Mouse (Mus musculus): ENCODE data around the gene Pttg1. TPM values are rescaled to one million over a fixed set of nuclear protein-coding genes. Genes with fewer than 3 reads are reported as not detected.

The Pttg1 gene
- total RNA-seq (2021), result 10 to 100 TPM; 26.5 to 30.2 TPM
- long read RNA-seq, experiment 1, transcript Pttg1-206 (5 exons, 948 nt), result major isoform, 35 of 47 reads
- long read RNA-seq, experiment 1, partial matches to known transcripts, result 0 of 47 reads
- long read RNA-seq, experiment 1, other reads (novel, unspliced or antisense), result 1 of 47 reads
- long read RNA-seq, experiment 2, transcript Pttg1-206 (5 exons, 948 nt), result major isoform, 30 of 41 reads
- long read RNA-seq, experiment 2, transcript Pttg1-202 (6 exons, 741 nt), result minor isoform, 6 of 41 reads
- long read RNA-seq, experiment 2, partial matches to known transcripts, result 0 of 41 reads
- long read RNA-seq, experiment 2, other reads (novel, unspliced or antisense), result 1 of 41 reads

DNA sequence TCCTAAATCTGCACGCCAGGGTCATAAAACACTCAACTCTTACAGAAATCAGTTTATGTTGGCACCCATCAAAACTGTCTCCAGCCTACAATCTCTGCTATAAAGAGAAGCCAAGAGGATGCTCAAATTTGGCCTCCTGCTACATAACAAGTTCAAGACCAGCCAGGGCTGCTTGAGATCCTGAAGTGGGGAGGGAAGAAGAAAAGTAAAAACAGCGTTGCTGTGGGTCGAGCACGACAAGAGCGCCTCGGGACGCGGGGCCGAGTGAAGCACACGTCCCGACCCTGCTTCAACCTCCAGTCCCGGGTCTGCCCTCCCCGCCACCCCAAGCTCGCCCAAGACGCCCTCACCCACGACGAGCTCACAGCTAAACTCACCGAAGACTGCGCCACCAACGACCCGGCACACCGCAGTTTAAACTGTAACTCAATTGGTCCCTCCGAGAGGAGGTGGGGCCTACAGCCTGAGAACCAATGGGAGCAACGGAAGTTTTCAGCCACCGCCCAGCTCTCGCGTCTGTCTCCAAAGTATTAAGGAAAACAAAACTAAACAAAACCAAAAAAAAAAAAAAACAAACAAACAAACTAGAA lies at the start of gene Pttg1:
TSS of gene Pttg1 (minus strand) at position 428 of the 590 bp plus-strand sequence.
- DNase-seq, result peak; percentile 76
- intact Hi-C loops (cut with DNase I; ENCODE audit: low total_unique reads), result no loop called here

DNA sequence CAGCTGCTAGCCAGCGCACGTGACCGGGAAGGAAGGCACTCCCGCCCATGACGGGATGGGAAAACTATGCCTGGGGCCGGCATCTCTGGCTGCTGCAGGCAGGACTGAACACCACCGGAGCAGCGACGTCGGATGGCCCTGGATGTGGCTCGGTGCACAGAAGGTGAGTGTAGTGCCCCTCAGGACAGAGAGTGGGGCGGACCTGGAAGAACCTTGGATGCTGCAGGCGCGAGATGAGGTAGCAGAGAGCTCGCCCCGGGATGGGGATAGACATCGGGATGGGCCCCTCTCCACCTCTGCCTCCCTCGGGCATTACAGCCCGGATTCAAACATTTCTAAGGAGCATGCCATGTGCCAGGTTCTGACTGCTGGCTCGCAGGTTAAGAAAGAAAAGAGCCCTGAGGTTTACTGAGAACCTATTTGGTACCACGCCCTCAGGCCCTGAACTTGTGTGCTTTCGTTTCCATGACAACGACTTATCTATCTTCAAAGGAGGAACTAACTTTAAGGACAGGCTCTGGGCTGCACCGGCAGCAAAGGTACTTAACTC lies 48.2 kb upstream of the Pttg1 start, which contains the start of gene C1qtnf2:
TSS of gene C1qtnf2 (plus strand) at position 52 of the 550 bp plus-strand sequence.
- intact Hi-C loops (cut with DNase I; ENCODE audit: low total_unique reads), result no loop called here
- peak; percentile 73 for DNase-seq

DNA sequence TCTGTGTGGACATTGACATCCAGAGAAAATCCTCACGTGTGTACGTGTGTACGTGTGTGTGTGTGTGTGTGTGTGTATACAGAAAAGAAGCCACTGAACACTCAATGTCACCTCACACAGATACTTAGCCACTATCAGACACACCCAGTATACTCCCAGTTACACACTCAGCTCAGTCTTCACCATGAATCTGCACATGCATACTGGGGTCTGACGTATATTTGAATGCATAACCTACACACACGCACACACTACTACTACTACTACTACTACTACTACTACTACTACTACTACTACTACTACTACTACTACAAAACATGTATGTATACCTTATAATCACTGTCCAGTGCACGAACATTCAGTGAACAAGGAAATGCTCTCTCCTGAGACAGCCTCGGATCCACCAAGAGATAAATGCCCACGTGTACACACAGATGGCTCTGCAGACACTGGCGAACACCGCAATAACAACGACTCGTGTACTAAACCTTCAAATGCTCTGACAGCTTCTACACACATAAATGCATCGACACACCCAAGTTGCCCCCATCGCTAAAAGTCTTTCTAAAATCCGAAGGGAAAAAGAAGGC lies 47.7 kb upstream of the Pttg1 start:
- intact Hi-C loops (cut with DNase I; ENCODE audit: low total_unique reads), result no loop called here
- no peak for DNase-seq

DNA sequence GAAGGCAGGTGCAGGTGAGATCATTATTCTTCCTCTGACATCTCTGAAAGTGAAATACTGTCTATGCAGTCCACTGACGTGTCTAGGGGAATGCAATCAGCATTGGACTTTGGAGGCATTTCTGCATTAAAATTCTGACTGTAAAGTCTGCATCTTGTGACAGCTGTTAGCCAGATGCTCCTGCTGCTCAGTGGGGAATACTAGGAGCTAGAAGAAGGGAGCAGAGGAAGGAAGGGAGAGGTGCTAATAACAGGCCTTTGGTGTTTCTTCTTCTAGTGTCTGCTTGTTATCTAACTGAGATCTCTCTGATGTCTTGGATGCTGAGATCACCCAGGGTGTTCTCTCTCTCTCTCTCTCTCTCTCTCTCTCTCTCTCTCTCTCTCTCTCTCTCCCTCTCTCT lies 47.1 kb upstream of the Pttg1 start:
- no peak for DNase-seq
- intact Hi-C loops (cut with DNase I; ENCODE audit: low total_unique reads), result no loop called here

DNA sequence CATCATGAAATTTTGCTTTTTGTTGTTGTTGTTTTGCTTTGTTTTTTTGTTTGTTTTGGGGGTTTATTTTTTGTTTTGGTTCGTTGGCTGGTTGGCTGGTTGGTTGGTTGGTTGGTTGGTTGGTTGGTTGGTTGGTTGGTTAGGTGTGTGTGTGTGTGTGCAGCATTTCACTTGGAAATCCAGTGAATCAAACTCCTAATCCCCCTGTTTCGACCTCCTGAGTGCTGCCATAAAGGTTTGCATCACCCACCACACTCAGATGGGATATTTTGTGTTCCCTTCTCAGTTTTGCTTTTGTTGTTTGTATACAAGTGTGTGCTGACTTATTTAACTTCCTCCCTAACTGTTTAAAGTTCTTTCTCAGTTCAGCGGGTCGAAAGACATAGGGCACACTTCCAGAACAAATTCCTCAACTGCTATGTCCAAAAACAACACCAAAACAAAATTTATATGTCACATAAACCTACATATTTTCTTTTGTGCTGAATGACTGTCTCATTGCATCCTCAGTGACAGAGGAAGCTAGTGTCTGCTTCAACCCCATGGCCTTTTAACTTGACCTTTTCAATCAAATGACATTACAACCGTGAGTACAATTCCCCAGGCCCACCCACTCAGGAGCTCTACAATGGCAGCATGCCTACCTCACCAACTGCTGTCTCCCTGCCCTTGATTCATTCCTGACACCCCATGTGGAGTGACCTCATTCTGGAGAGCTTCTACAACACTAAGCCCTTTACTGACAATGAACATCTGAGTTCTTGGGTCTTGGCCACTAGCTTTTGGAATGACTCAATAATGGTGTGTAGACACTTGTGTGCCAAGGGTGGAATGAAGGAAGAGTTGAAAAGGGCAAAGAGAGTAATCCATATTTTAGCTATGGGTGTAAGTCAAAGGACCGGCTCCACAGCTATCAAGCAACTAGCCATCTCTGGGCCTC lies 45.1 kb upstream of the Pttg1 start:
- DNase-seq, result no peak
- intact Hi-C loops (cut with DNase I; ENCODE audit: low total_unique reads), result no loop called here

DNA sequence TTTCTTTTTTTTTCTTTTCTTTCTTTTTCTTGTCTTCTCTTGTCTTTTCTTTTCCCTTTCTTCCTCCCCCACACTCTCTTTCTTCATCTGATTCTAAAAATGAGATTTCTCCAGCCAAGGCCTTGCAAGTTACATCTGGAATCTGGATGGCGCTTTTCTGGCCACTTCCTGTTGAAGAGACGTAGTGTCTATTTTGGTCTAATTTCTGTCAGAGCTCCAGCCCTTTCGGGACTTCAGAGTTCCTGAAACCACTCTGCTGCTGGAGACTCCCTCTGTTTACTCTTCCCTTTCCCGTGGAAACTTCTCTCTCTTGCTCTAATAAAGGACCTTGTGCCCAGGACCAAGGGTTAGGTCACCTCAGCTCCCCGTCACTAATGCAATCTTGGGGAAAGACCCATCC lies 44.1 kb upstream of the Pttg1 start:
- intact Hi-C loops (cut with DNase I; ENCODE audit: low total_unique reads), result no loop called here

DNA sequence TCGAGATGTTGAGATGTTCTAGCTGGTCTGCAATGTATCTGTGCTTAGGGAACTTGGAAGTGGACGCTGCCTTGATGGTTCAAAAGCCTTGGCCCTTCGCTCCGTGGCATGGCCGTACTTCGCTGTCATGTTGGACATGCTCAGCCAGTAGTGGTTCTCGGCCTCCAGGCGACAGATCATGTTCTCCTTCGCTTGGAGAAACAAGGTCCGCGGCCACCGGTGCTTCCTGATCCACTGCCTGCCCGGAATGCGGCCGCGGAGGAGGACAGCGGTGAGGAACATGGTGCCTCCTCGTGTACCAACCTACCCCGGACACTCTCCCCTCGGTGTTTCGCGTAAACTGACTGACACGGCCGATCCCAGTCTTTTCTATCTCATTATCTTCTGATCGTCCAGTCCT lies 37.2 kb upstream of the Pttg1 start:
- intact Hi-C loops (cut with DNase I; ENCODE audit: low total_unique reads), result no loop called here
- DNase-seq, result no peak

More for the DNA sequence above, 44.1 kb upstream of the Pttg1 start:
- DNase-seq, result no peak

DNA sequence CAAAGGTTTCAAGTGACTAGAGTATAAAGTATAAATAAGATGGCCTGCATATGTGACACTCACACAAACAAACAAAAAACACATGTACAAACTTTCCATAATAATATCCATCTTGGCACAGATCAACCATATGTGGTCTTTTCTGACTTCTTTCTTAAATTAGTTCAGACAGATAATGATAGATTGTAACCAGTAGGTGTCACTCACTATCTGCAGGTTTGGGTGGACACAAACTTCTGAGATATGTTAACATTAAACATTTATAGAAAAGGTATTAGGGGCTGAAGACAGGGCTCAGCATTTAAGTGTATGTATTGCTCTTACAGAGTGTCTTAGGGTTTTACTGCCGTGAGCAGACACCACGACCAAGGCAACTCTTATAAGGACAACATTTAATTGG lies 26.2 kb upstream of the Pttg1 start:
- intact Hi-C loops (cut with DNase I; ENCODE audit: low total_unique reads), result no loop called here
- DNase-seq, result no peak

DNA sequence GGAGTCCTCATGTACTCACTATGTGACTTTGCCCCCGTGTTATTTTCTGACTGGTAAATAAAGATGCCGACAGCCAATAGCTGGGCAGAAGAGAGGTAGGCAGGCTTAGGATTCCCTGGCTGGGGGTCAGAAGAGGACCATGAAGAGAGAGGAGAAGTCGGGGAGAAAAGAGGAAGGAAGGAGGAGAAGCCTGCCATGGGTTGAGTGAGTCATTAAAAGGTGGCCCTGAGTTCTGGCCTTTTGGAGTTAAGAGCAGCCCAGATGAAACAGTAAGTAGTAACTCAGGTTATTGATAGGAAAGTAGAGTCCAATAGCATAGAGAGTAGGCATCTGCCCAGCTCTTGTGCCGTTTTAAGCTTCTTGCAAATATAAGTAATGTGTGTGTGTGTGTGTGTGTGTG lies 25.3 kb upstream of the Pttg1 start:
- intact Hi-C loops (cut with DNase I; ENCODE audit: low total_unique reads), result no loop called here
- DNase-seq, result no peak

DNA sequence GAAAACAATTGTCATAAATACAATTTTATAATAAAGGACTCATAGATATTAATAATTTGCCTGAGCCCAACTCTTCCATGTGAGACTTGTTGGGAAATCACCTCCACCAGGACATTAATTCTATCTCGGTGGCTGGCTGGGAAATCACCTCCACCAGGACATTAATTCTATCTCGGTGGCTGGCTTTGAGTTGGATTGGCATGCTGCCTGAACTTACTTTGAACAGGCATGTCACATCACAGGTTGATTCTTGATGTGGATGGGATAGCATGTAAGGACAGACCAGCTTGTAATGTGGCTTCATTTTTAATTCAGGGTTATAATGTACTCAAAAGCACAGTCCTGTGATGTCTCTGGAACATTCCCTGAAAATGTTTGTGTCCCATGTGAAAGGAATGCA lies 23.9 kb upstream of the Pttg1 start:
- no peak for DNase-seq
- intact Hi-C loops (cut with DNase I; ENCODE audit: low total_unique reads), result no loop called here

DNA sequence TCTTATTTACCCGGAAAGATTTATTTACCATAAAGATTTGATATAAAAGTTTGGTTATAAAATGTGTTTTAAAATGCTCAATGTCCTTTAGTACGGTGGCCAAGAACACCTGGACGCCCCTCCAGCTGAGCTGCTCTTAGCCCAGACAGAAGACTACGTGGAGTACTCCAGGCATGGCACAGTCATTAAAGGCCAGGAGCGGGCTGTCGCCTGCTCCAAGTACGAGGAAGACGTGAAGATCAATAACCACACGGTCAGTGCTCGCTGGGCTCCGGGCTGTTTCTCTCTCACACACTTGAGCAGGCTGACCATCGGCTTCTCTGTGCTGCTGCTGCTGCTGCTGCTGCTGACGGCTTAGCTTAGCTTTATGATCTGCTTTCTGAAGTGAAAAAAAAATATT lies 17.1 kb upstream of the Pttg1 start:
- intact Hi-C loops (cut with DNase I; ENCODE audit: low total_unique reads), result no loop called here

DNA sequence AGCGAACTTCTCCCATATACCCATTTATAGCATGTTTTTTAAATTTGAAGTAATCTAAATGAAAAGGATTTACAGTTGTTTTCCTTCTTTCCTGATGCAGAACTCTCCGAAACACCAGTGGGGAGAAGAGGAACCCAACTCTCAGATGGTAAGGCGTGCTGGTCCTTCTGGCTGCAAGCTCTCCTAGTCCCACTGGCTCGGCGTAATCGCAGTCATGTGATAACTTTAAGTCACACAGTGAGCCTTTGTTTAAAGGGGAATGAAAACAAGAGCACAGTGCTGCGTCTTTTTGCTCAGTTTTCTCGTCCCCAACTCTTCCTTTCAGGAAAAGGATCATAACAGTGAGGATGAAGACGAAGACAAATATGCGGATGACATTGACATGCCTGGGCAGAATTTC lies 15.1 kb upstream of the Pttg1 start:
- intact Hi-C loops (cut with DNase I; ENCODE audit: low total_unique reads), result no loop called here
- DNase-seq, result no peak

More for the DNA sequence above, 17.1 kb upstream of the Pttg1 start:
- no peak for DNase-seq

DNA sequence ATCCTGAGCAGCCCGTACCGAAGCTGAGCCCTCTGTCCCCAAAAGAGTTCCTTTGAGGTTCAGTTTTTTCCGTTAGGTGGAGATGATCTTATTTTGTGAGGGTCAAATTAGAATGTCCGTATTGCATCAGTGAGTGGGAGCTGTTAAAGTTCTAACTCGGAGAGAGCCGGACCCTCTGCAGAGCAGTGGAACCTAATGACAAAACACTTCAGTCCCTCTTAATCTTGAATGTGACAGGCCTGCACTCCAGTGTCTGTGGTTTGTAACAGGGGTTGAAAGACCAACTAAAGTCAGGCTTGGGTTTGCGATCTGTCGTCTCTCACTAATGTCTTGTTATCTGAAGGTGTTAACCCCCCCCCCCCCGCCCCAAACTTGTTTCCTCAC lies 8.0 kb upstream of the Pttg1 start:
- intact Hi-C loops (cut with DNase I; ENCODE audit: low total_unique reads), result no loop called here
- DNase-seq, result no peak

DNA sequence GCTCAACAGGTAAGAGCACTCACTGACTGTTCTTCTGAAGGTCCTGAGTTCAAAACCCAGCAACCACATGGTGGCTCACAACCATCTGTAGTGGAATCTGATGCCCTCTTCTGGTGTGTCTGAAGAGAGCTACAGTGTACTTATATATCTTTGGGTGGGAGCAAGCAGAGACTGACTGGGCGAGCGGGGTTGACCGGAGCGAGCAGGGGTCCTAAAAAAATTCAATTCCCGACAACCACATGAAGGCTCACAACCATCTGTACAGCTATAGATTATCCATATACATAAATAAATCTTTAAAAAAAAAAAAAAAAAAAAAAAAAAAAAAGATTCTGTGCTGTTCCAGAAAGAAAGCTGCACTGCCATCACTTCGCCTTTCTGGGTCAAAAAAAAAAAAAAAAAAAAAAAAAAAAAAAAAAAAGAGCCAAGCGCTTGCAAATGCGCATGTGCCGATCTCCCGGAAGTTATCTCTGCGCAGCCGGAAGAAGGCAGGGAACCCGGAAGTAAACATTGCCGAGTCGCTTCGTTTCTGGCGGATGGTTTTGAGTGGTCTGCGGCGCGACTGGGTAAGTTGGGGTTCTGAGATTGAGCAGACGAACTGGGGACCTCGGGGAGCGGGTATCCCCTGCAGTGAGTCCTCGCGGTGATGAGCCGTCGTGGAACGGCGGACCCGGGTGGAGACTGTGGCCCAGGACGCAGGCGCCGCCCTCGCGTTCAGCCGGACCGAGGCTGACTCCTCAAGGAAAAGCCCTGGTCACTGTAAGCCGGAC lies 7.4 kb upstream of the Pttg1 start, which contains the start of gene Slu7:
TSS of gene Slu7 (plus strand) at position 491 of the 770 bp plus-strand sequence.
- intact Hi-C loops (cut with DNase I; ENCODE audit: low total_unique reads), result no loop called here
- DNase-seq, result peak; percentile 71

DNA sequence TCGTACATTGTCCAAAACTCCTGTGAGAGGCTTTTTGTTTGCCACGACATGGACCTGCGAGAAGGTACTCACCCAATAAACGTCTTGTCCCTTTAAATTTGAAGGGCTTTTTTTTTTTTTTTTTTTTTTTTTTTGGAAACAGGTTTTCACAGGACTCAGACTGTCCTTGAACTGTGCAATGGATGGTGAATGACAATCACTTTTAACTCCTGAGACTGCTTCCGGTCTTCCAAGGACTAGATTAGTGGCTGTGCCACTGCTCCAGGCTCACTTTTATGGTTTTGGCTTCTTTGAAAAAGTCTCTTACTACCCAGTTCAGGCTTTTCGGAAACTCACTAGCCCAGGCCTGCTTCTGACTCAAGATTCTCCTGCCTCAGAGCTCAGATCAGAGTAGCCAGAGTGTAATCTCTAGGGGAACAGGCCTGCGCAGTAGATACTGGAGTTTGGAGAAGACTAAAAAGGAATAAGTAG lies 398 bp upstream of the Pttg1 start:
- DNase-seq, result no peak
- intact Hi-C loops (cut with DNase I; ENCODE audit: low total_unique reads), result no loop called here

DNA sequence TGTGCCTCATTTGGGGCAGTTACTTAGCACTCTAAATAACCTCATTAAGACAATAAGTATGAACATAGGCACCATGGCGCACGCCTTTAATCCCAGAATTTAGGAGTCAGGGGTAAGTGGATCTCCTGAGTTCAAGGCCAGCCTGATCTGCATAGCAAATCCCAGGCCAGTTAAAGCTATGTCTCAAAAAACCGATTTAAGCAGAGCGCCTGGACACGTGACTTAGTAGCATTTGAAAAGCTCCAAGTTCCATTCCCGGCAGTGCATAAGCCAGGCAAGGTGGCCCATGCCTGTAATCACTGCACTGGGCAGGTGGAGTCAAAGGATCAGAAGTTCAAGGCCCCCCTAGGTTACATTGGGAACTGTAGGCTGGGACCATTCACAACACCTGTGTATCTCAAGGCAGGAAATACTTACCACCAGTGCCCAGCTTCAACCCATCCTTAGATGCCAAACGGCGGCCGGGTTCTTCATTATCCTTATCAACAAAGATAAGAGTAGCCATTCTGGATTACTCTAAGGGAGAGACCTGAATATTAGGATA lies 813 bp downstream of the Pttg1 start:
- DNase-seq, result no peak
- intact Hi-C loops (cut with DNase I; ENCODE audit: low total_unique reads), result no loop called here

DNA sequence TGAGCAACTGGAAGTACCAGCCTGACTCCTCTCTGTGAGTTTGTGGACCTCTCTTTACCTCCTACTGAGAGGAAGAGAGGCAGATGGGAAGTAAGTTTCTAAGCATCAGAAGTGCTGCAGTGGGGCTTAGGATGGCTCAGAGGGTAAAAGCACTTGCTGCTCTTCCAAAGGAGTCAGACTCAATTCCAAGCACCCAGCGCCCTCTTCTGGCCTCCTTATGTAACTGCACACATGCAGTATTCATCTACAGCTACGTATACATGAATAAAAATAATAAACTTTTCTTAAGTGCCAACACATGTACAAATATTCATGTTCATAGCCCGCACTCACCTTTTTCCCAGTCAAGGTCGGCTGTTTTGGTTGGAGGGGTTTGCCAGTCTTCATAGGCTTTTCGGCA lies 1.7 kb downstream of the Pttg1 start:
- intact Hi-C loops (cut with DNase I; ENCODE audit: low total_unique reads), result no loop called here
- DNase-seq, result no peak

DNA sequence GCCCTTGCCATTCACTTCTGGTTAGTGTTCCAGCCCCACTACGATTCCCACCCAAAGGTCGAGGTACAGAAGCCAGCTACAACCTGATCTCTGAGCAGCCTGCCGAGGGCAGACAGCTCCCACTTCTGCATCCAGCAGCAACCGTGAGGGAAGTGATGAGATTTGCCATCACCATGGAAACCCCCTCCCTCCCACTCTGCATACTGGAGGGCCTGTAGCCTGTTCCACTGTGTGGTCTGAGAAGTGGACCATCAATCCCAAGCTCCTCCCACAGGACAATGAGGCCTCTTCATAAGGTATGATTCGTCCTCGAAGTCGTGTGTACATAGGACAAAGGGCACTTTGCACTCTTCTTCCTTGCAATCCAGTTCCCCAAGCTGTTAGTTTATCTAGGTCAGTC lies 8.8 kb downstream of the Pttg1 start:
- no peak for DNase-seq
- intact Hi-C loops (cut with DNase I; ENCODE audit: low total_unique reads), result no loop called here
